Mouse (Mus musculus) forebrain, embryonic 10.5 days (tissue): ENCODE data around the gene Lekr1. TPM values are rescaled to one million over a fixed set of nuclear protein-coding genes. Genes with fewer than 3 reads are reported as not detected.

Experiments
- DNase-seq: peaks from one replicate; pipeline ENCODE4 v3.0.0-alpha.2; 2017; ENCODE audit warnings: low spot score; ENCODE audit errors: extremely low spot score
- H3K27ac ChIP-seq: fragments of 300-500 bp; sonication (generic); 2 replicates; pipeline ENCODE4 v1.5.1; 2016; ENCODE audit warnings: mild to moderate bottlenecking
- H3K27me3 ChIP-seq: fragments of 300-500 bp; sonication (generic); 2 replicates; pipeline ENCODE4 v1.6.1; 2016; ENCODE audit warnings: mild to moderate bottlenecking; ENCODE audit not compliant: poor library complexity, severe bottlenecking
- H3K36me3 ChIP-seq: fragments of 300-500 bp; sonication (generic); replicated peaks from 2 replicates; pipeline ENCODE4 v1.6.1; 2016; ENCODE audit warnings: mild to moderate bottlenecking, moderate library complexity
- H3K4me1 ChIP-seq: fragments of 300-500 bp; sonication (generic); 2 replicates; pipeline ENCODE4 v1.6.1; 2016
- H3K4me3 ChIP-seq: fragments of 300-500 bp; sonication (generic); 2 replicates; pipeline ENCODE4 v1.5.1; 2016; ENCODE audit warnings: mild to moderate bottlenecking, moderate library complexity
- H3K9me3 ChIP-seq: fragments of 300-500 bp; sonication (generic); 2 replicates; pipeline ENCODE4 v1.6.1; 2016; ENCODE audit warnings: mild to moderate bottlenecking, moderate library complexity
- WGBS: fragments of 180-500 bp; shearing (Covaris S2); methylation state at CpG from one replicate; pipeline ENCODE4 v1.1.7; 2016; 5-methylcytosine and 5-hydroxymethylcytosine counted together
- polyA plus RNA-seq: library from polyadenylated mRNA; unstranded; fragments of >200 nt; fragmentation: Nextera tagmentation; extraction: Ambion mirVana; gene quantifications from 2 replicates; pipeline ENCODE4 v1.2.1, GENCODE M21; 2016

Gene Lekr1
- polyA plus RNA-seq, 1 experiment from 2014 or later = 4.6 TPM

DNA sequence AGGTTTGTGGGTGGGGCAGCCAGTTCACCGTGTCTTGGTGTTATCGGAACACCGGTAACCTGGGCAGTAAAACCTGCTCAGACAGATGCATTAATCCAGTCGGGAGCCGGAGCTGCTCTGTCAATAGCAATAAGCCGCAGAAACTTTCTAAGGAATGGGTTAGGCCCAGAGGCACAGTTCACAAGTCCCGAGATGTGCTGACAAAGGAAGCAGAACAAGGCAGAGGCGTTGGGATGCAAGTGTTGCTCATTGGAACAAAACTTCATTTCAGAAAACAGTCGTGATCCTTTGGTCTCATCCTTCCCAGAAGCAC lies 6.5 kb upstream of the Lekr1 start:
- DNase-seq = no peak
- WGBS = 1% methylated on average over 9 of the region's 9 CpGs
- no peaks in the 10 kb centered on the region for H3K36me3 ChIP-seq
- H3K27ac ChIP-seq = peak overlapping the region; percentile 92
- H3K4me3 ChIP-seq = peak overlapping the region; percentile 70
- peaks cover 39% of the 10 kb centered on the region for H3K4me1 ChIP-seq
- no peaks in the 10 kb centered on the region for H3K9me3 ChIP-seq
- peaks cover 66% of the 10 kb centered on the region for H3K27me3 ChIP-seq

DNA sequence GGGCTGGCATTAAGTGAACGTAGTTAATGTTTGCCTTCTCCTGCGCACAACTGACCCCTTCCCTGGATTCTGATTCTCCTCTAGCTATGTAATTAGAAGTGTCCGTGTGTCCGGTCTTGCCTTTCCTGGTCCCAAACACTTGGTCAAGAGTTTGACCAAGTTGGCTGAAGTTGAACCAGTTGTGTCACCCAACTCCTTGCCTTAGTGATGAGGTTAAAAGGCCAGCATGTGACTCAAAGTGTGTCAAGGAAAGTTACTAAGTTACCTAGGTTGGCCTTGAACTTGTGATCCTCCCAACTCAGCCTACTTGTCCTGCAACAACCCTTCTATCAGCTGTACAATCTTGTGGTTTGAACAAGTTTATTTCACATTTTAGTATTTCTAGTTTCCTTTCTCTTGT lies 5.7 kb upstream of the Lekr1 start:
- Histone ChIP-seq H3K4me1 (peaks cover 36% of the 10 kb centered on the region), H3K27me3 (peaks cover 58% of the 10 kb centered on the region), H3K9me3 (no peaks in the 10 kb centered on the region), H3K36me3 (no peaks in the 10 kb centered on the region), H3K4me3 (no peak overlapping the region), H3K27ac (no peak overlapping the region)
- DNase-seq = no peak
- 90% methylated on average over 4 of the region's 4 CpGs for WGBS

GRCm38 (mm10) chr3:65661731-65662130 lies 4.3 kb upstream of the Lekr1 start:
- WGBS = 91% methylated on average over 3 of the region's 3 CpGs
- no peaks in the 10 kb centered on the region for H3K36me3 ChIP-seq
- peaks cover 45% of the 10 kb centered on the region for H3K27me3 ChIP-seq
- no peak overlapping the region for H3K4me3 ChIP-seq
- no peaks in the 10 kb centered on the region for H3K9me3 ChIP-seq
- no peak overlapping the region for H3K27ac ChIP-seq
- H3K4me1 ChIP-seq = peaks cover 44% of the 10 kb centered on the region
- DNase-seq = no peak

- H3K9me3 ChIP-seq = no peaks in the 10 kb centered on the region
- peaks cover 30% of the 10 kb centered on the region for H3K27me3 ChIP-seq
- H3K4me1 ChIP-seq = peaks cover 30% of the 10 kb centered on the region
- H3K27ac ChIP-seq = no peak overlapping the region
- H3K4me3 ChIP-seq = no peak overlapping the region
- DNase-seq = no peak
- 83% methylated on average over 11 of the region's 11 CpGs for WGBS
- H3K36me3 ChIP-seq = no peaks in the 10 kb centered on the region
Observed at GRCm38 (mm10) chr3:65663176-65663575, 2.9 kb upstream of the Lekr1 start.

GRCm38 (mm10) chr3:65670216-65670615 lies 4.2 kb downstream of the Lekr1 start:
- Histone ChIP-seq H3K4me3 (no peak overlapping the region), H3K27me3 (peaks cover 4% of the 10 kb centered on the region; the same call in 1 of the 2 replicates), H3K9me3 (no peaks in the 10 kb centered on the region), H3K4me1 (peaks cover 29% of the 10 kb centered on the region), H3K36me3 (no peaks in the 10 kb centered on the region), H3K27ac (no peak overlapping the region; the same call in 1 of the 2 replicates)
- DNase-seq = no peak
- 69% methylated on average over 6 of the region's 6 CpGs for WGBS

DNA sequence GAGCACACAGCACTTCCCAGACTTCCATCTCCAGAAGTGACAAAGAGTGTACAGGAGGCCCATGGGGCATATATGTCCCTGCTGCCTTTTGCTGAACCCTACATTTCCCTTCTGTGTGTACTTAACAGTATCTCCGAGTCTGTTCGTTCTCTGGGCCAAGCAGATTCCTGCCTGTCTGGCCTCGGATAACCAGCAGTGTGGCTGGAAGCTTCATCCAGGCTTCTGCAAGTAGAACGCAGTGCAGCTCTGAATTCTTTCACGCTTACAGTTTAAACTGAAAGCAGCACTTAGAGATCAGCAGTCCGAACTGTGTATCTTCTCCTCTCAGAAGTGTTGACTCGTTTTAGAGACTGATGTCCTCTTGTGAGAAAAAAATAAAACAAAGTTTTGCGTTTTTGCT lies 7.7 kb downstream of the Lekr1 start:
- 73% methylated on average over 8 of the region's 8 CpGs for WGBS
- H3K4me1 ChIP-seq = peaks cover 15% of the 10 kb centered on the region
- no peak for DNase-seq
- H3K9me3 ChIP-seq = no peaks in the 10 kb centered on the region
- H3K36me3 ChIP-seq = no peaks in the 10 kb centered on the region
- no peak overlapping the region for H3K27ac ChIP-seq
- no peak overlapping the region for H3K4me3 ChIP-seq
- H3K27me3 ChIP-seq = 0 out of 2 replicates have a peak, but pooled peaks cover 4% of the 10 kb centered on the region

DNA sequence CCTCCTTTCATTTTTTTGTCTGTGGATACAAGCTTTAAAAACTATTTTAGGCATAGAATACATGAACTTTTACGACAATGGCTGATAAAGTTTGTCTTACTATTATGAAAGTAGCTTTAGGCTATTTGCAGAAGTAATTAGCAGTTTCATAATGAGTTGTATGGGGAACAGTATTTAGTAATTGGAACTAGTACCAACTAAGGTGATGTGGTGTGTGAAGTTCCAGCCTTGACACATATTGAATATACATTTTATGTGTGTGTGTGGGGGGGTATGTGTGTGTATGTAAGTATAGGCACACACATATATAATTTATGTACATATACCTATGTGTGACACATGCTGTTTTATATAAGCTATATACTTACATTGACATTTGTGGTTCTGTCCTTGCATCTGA lies 14.6 kb downstream of the Lekr1 start:
- no peaks in the 10 kb centered on the region for H3K27me3 ChIP-seq
- no peaks in the 10 kb centered on the region for H3K4me1 ChIP-seq
- H3K27ac ChIP-seq = no peak overlapping the region
- no peak overlapping the region for H3K4me3 ChIP-seq
- H3K9me3 ChIP-seq = no peaks in the 10 kb centered on the region
- WGBS = 81% methylated on average over 1 of the region's 1 CpGs
- DNase-seq = no peak
- H3K36me3 ChIP-seq = no peaks in the 10 kb centered on the region

GRCm38 (mm10) chr3:65689705-65690104 lies 23.7 kb downstream of the Lekr1 start:
- no peaks in the 10 kb centered on the region for H3K4me1 ChIP-seq
- no peaks in the 10 kb centered on the region for H3K27me3 ChIP-seq
- H3K27ac ChIP-seq = no peak overlapping the region
- no peaks in the 10 kb centered on the region; the same call in 1 of the 2 replicates for H3K9me3 ChIP-seq
- WGBS = 38% methylated on average over 2 of the region's 2 CpGs
- no peak overlapping the region for H3K4me3 ChIP-seq
- DNase-seq = no peak
- H3K36me3 ChIP-seq = no peaks in the 10 kb centered on the region

GRCm38 (mm10) chr3:65690850-65691249 lies 24.8 kb downstream of the Lekr1 start:
- no peaks in the 10 kb centered on the region for H3K4me1 ChIP-seq
- H3K9me3 ChIP-seq = no peaks in the 10 kb centered on the region; the same call in 1 of the 2 replicates
- no peaks in the 10 kb centered on the region for H3K27me3 ChIP-seq
- no peak for DNase-seq
- H3K4me3 ChIP-seq = no peak overlapping the region
- 97% methylated on average over 2 of the region's 2 CpGs for WGBS
- no peak overlapping the region for H3K27ac ChIP-seq
- no peaks in the 10 kb centered on the region for H3K36me3 ChIP-seq

- no peak overlapping the region for H3K4me3 ChIP-seq
- H3K9me3 ChIP-seq = peaks cover 5% of the 10 kb centered on the region; the same call in 1 of the 2 replicates
- no peaks in the 10 kb centered on the region for H3K27me3 ChIP-seq
- no peak for DNase-seq
- no peaks in the 10 kb centered on the region for H3K36me3 ChIP-seq
- H3K27ac ChIP-seq = no peak overlapping the region
- H3K4me1 ChIP-seq = no peaks in the 10 kb centered on the region
- WGBS = 81% methylated on average over 1 of the region's 1 CpGs
Observed at GRCm38 (mm10) chr3:65699704-65700103, 33.7 kb downstream of the Lekr1 start.

- WGBS = 92% methylated on average over 3 of the region's 3 CpGs
Observed at GRCm38 (mm10) chr3:65714372-65714771, 48.3 kb downstream of the Lekr1 start.

DNA sequence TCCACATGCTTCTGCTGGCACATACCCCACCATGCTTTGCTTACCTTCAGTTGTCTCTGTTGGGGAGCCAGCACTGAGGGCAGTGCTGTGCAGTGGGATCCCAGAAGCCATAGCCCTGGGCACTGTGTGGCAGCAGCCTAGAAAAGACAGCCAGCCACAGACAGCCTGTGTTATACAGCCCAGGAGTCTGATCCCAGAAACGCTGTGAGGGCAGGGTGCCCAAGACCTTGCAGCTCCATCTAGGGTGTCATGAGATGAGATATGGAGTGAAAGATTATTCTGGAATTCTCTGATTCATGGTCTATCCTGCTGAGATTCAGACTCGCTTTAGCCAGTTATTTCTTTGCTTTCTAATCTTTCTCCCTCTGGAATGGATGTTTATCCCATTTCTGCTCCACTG lies 51.4 kb downstream of the Lekr1 start:
- Histone ChIP-seq H3K4me3 (no peak overlapping the region), H3K9me3 (no peaks in the 10 kb centered on the region), H3K27me3 (no peaks in the 10 kb centered on the region), H3K27ac (no peak overlapping the region), H3K36me3 (no peaks in the 10 kb centered on the region), H3K4me1 (no peaks in the 10 kb centered on the region)
- DNase-seq = no peak
- 83% methylated on average over 2 of the region's 2 CpGs for whole genome bisulfite sequencing

More at GRCm38 (mm10) chr3:65714372-65714771, 48.3 kb downstream of the Lekr1 start:
- no peak for DNase-seq
- no peak overlapping the region for H3K4me3 ChIP-seq
- 0 out of 2 replicates have a peak, but pooled peaks cover 2% of the 10 kb centered on the region for H3K4me1 ChIP-seq
- H3K27me3 ChIP-seq = no peaks in the 10 kb centered on the region
- H3K27ac ChIP-seq = no peak overlapping the region
- H3K36me3 ChIP-seq = no peaks in the 10 kb centered on the region
- H3K9me3 ChIP-seq = no peaks in the 10 kb centered on the region

DNA sequence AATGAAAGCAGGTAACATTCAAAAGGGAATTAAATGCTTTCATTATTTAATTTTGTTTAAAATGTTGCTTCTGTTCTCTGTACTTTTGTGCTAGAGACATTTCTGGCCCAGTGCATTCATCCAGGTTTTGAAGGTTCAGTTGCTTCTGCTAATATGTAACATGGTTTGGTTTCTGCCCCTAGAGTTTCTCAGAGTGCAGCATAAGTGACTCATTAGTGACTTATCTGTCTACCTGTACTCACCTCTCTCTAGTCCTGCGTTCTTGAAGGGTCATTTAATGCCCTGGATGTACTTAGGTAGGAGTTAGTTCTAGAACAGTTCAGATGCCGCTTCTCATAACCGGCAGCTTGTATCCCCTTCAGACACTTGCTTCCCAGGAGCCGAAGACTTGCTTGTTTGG lies 56.9 kb downstream of the Lekr1 start:
- Histone ChIP-seq H3K36me3 (no peaks in the 10 kb centered on the region), H3K9me3 (no peaks in the 10 kb centered on the region), H3K27ac (no peak overlapping the region), H3K4me1 (no peaks in the 10 kb centered on the region), H3K4me3 (no peak overlapping the region), H3K27me3 (no peaks in the 10 kb centered on the region)
- WGBS = 87% methylated on average over 4 of the region's 4 CpGs
- no peak for DNase-seq

DNA sequence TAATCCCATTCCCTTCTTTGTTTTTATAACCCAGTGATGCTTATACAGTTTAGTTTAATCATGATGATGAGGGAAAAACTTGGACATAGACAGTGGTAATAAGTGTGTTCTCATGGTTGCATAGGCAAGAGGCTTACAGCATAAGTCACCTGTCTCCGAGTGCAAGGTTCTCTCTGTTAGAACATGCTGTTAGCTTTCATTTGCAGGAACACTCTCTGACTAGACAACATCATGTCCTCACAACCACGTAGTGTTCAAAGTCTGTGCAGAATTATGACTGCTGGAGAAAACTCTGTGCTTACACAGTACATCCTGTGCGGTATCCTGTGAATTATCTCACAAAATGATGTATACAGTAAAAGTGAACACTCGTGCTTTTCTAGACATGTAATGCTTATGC lies 57.6 kb downstream of the Lekr1 start:
- Histone ChIP-seq H3K9me3 (no peaks in the 10 kb centered on the region), H3K4me3 (no peak overlapping the region), H3K27me3 (no peaks in the 10 kb centered on the region), H3K36me3 (no peaks in the 10 kb centered on the region), H3K4me1 (no peaks in the 10 kb centered on the region), H3K27ac (no peak overlapping the region)
- DNase-seq = no peak
- WGBS = 91% methylated on average over 4 of the region's 4 CpGs
